8 mouse cellular contexts compared by ENCODE assay signal in the genomic region with DNA sequence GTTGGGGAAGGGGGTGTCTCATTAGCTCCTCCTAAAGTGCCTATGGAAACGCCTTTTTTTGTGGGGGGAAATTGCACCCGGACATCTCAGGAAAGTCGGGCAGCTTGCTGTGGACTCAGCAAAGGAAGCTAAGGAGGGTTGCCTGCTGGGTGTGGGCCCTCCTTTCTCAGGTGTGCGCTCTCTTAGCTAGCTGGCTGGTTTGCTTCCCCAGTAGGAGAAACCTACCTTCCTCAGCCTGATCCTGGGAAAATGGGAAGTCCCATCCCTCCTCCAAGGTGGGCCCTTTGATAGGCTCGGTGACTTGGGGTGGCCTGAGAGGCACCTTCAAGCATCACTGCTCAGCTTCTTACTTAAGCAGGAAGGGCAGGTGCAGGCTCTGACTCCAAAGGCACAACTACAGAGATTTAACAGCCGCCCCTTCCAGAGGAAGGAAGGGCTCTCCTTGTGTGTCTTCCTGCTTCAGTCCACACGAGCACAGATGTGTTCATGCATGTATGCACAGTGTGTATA. TPM values are rescaled to one million over a fixed set of nuclear protein-coding genes. Genes with fewer than 3 reads are reported as not detected.
DNase-seq lines count a peak whose midpoint lies in the region; ATAC-seq and TF ChIP-seq lines count a peak whose summit lies in the region.

No protein-coding gene starts in this region.

- peak overlapping the region; percentile 89 for H3K9ac ChIP-seq in forebrain, embryonic 13.5 days
- peak overlapping the region; percentile 66 for H3K9ac ChIP-seq in neural tube, embryonic 15.5 days (replicated peaks)

- WGBS in lung, adult 2 months, result 20% methylated on average over 7 of the region's 7 CpGs
- 10% methylated on average over 7 of the region's 7 CpGs for WGBS in forebrain, embryonic 13.5 days
- WGBS in neural tube, embryonic 15.5 days, result 10% methylated on average over 7 of the region's 7 CpGs

- no peaks in the 10 kb centered on the region for H3K9me3 ChIP-seq in forebrain, embryonic 13.5 days (replicated peaks)
- H3K9me3 ChIP-seq in neural tube, embryonic 15.5 days (replicated peaks), result no peaks in the 10 kb centered on the region

- no peak for DNase-seq in lung, adult 2 months
- no peak for DNase-seq in lung, postnatal 10 days
- peak; percentile 41 to 53 for DNase-seq in kidney, postnatal 36 days
- no peak for DNase-seq in right cerebral cortex, adult 18-20 months
- no peak for DNase-seq in testis, postnatal 10 days (ENCODE audit: low spot score)
- DNase-seq in adrenal gland, postnatal 10 days, result no peak

- no peak for TF ChIP-seq POLR2A in lung, adult 2 months (IDR thresholded peaks at IDR 0.05; ENCODE audit: borderline replicate concordance, extremely low read depth, low read depth, low read length)

- peak overlapping the region; percentile 51; the same call in 1 of the 2 replicates for H3K27ac ChIP-seq in forebrain, embryonic 13.5 days
- peak overlapping the region; percentile 65; the same call in 1 of the 2 replicates for H3K27ac ChIP-seq in neural tube, embryonic 15.5 days (replicated peaks)

- H3K4me3 ChIP-seq in lung, adult 2 months (replicated peaks; ENCODE audit: extremely low read depth, low read depth, low read length), result peak overlapping the region; percentile 78
- H3K4me3 ChIP-seq in forebrain, embryonic 13.5 days, result peak overlapping the region; percentile 78
- H3K4me3 ChIP-seq in neural tube, embryonic 15.5 days (replicated peaks), result peak overlapping the region; percentile 65

- ATAC-seq in forebrain, embryonic 13.5 days, result no peak
- ATAC-seq in neural tube, embryonic 15.5 days (ENCODE audit: low FRiP score), result 0 out of 2 replicates have a peak, but pooled peaks have one; percentile 4

- H3K27me3 ChIP-seq in forebrain, embryonic 13.5 days, result no peaks in the 10 kb centered on the region
- no peaks in the 10 kb centered on the region for H3K27me3 ChIP-seq in neural tube, embryonic 15.5 days (replicated peaks)

- 0 out of 2 replicates have a peak, but pooled peaks cover 5% of the 10 kb centered on the region for H3K36me3 ChIP-seq in forebrain, embryonic 13.5 days (ENCODE audit: poor library complexity, severe bottlenecking)
- no peaks in the 10 kb centered on the region for H3K36me3 ChIP-seq in neural tube, embryonic 15.5 days

- peak overlapping the region; percentile 83 for H3K4me2 ChIP-seq in forebrain, embryonic 13.5 days
- H3K4me2 ChIP-seq in neural tube, embryonic 15.5 days, result peak overlapping the region; percentile 78

- TF ChIP-seq CTCF in lung, adult 2 months (IDR thresholded peaks at IDR 0.05; ENCODE audit: insufficient read depth, low read length), result no peak

- peaks cover 15% of the 10 kb centered on the region; the same call in 1 of the 2 replicates for H3K4me1 ChIP-seq in lung, adult 2 months (ENCODE audit: control insufficient read depth, insufficient read depth, low read length)
- peaks cover 51% of the 10 kb centered on the region for H3K4me1 ChIP-seq in forebrain, embryonic 13.5 days
- peaks cover 51% of the 10 kb centered on the region for H3K4me1 ChIP-seq in neural tube, embryonic 15.5 days

RNA-seq across cellular contexts. Expression of a gene that starts 0.8 kb away (rescaled TPM):
- 83.6 and 99.1 TPM in 2 replicates for polyA plus RNA-seq in lung, adult 2 months (2012; rRNA removed)
- polyA plus RNA-seq in forebrain, embryonic 13.5 days (2015; fragmentation: Nextera tagmentation; extraction: Ambion mirVana), result 46.4 and 52.3 TPM in 2 replicates
- 24.9 and 25.8 TPM in 2 replicates for polyA plus RNA-seq in neural tube, embryonic 15.5 days (2015; fragmentation: Nextera tagmentation; extraction: Ambion mirVana)
- total RNA-seq in adrenal gland, postnatal 10 days (2021), result 10 to 100 TPM in 1 of 2 experiments, 1 to 10 TPM in 1; 7.9 to 12.7 TPM

Comparison
In these comparisons a context has a peak if more than half of its experiments do, and no peak if none do; other contexts are left out.
1. DNase-seq: peak in kidney, postnatal 36 days (2 of 2); none in lung, adult 2 months (single experiment), lung, postnatal 10 days (single experiment), right cerebral cortex, adult 18-20 months (single experiment), testis, postnatal 10 days (single experiment) and adrenal gland, postnatal 10 days (single experiment).
2. Peak in every context shown above with its lines, with median percentiles within 50 percentile points of each other: H3K4me3 ChIP-seq.